Mouse (Mus musculus) forelimb bud, embryonic 11.5 days (tissue): ENCODE results near the gene Olfr1500.
A peak's percentile ranks its signal among the peaks of the same experiment; 100 is the strongest.
"Not testable (repeated sequence)": the region's sequence is repeated elsewhere in the genome, so short reads cannot be mapped to it uniquely, and the experiment has no call there.

ENCODE experiments used
- DNase-seq: peaks from one replicate; pipeline ENCODE4 v3.0.0-alpha.2; 2012; ENCODE audit warnings: low read depth, low spot score

The Olfr1500 gene

GRCm38 (mm10) chr19:13830388-13830787 lies at the start of gene Olfr1500:
Gene Olfr1500 (minus strand): TSS chr19:13830488.
- DNase-seq, result no peak

- no peak for DNase-seq
These were observed 31.2 kb upstream of the Olfr1500 start, which contains the start of gene Olfr1502 for GRCm38 (mm10) chr19:13861495-13861894. Gene Olfr1502 (plus strand): TSS chr19:13861795.

GRCm38 (mm10) chr19:13850592-13850991 lies 20.3 kb upstream of the Olfr1500 start, which contains the start of gene Olfr1501:
Gene Olfr1501 (minus strand): TSS chr19:13850692.
- not testable (repeated sequence) for DNase-seq

GRCm38 (mm10) chr19:13828447-13828846 lies 1.8 kb downstream of the Olfr1500 start:
- DNase-seq, result no peak

- no peak for DNase-seq
These were observed 9.4 kb downstream of the Olfr1500 start for GRCm38 (mm10) chr19:13820847-13821246.

- DNase-seq, result no peak
These were observed 10.9 kb downstream of the Olfr1500 start, which contains the start of gene Olfr1499 for GRCm38 (mm10) chr19:13819347-13819746. Gene Olfr1499 (minus strand): TSS chr19:13819447.

GRCm38 (mm10) chr19:13818827-13819226 lies 11.5 kb downstream of the Olfr1500 start:
- DNase-seq, result peak; percentile 14

GRCm38 (mm10) chr19:13812823-13813222 lies 17.5 kb downstream of the Olfr1500 start:
- DNase-seq, result peak; percentile 2

GRCm38 (mm10) chr19:13805486-13805885 lies 24.8 kb downstream of the Olfr1500 start:
- DNase-seq, result not testable (repeated sequence)

GRCm38 (mm10) chr19:13798102-13798501 lies 32.2 kb downstream of the Olfr1500 start, which contains the start of gene Olfr1497:
Gene Olfr1497 (minus strand): TSS chr19:13798202.
- no peak for DNase-seq

- no peak for DNase-seq
These were observed 52.7 kb downstream of the Olfr1500 start, which contains the start of gene Olfr1496 for GRCm38 (mm10) chr19:13777578-13777977. Gene Olfr1496 (plus strand): TSS chr19:13777878.
